Mouse (Mus musculus) small intestine, adult 2 months (tissue): ENCODE data around the gene Ocm. TPM values are rescaled to one million over a fixed set of nuclear protein-coding genes. Genes with fewer than 3 reads are reported as not detected.
A peak's percentile ranks its signal among the peaks of the same experiment; 100 is the strongest.

Source experiments
- H3K27ac ChIP-seq: fragments of 200-500 bp; 2 replicates; pipeline ENCODE4 v1.5.1; 2012; ENCODE audit warnings: low read depth, low read length, control low read depth, inconsistent platforms; ENCODE audit not compliant: insufficient read depth
- H3K27me3 ChIP-seq: fragments of 200-500 bp; 2 replicates; pipeline ENCODE4 v1.6.1; 2012; ENCODE audit warnings: mild to moderate bottlenecking, moderate library complexity, low read length, inconsistent platforms; ENCODE audit not compliant: control insufficient read depth, insufficient read depth
- H3K36me3 ChIP-seq: fragments of 200-500 bp; 2 replicates; pipeline ENCODE4 v1.6.1; 2012; ENCODE audit warnings: mild to moderate bottlenecking, low read length, control low read depth, inconsistent platforms; ENCODE audit not compliant: control insufficient read depth, insufficient read depth
- H3K4me1 ChIP-seq: fragments of 200-500 bp; 2 replicates; pipeline ENCODE4 v1.6.1; 2012; ENCODE audit warnings: low read length, inconsistent platforms, mixed read lengths; ENCODE audit not compliant: control insufficient read depth, insufficient read depth, insufficient read length
- H3K4me3 ChIP-seq: fragments of 200-500 bp; 2 replicates; pipeline ENCODE4 v1.5.1; 2012; ENCODE audit warnings: low read depth, mild to moderate bottlenecking, control low read depth, inconsistent platforms, low read length, moderate library complexity
- CTCF ChIP-seq: fragments of 200-500 bp; IDR thresholded peaks from 2 replicates; pipeline ENCODE4 v1.5.1; 2012; ENCODE audit warnings: low read depth, mild to moderate bottlenecking, control low read depth, inconsistent platforms, low read length, moderate library complexity, mixed read lengths; ENCODE audit not compliant: insufficient replicate concordance, insufficient read length; ENCODE audit errors: extremely low read depth
- POLR2A ChIP-seq: fragments of 200-500 bp; IDR thresholded peaks from 2 replicates; pipeline ENCODE4 v1.6.1; 2012; ENCODE audit warnings: low read depth, mild to moderate bottlenecking, control low read depth, inconsistent platforms, low read length, moderate library complexity
- WGBS: fragments of 180-500 bp; shearing (Covaris S2); methylation state at CpG from one replicate; pipeline ENCODE4 v1.1.7; 2018; 5-methylcytosine and 5-hydroxymethylcytosine counted together
- polyA plus RNA-seq: library from polyadenylated mRNA; depleted of rRNA; stranded (reverse); fragments of >200 nt; gene quantifications from 2 replicates; pipeline ENCODE4 v1.2.3, GENCODE M21; 2012

Ocm gene
- polyA plus RNA-seq, 1 experiment: 10.3 TPM

DNA sequence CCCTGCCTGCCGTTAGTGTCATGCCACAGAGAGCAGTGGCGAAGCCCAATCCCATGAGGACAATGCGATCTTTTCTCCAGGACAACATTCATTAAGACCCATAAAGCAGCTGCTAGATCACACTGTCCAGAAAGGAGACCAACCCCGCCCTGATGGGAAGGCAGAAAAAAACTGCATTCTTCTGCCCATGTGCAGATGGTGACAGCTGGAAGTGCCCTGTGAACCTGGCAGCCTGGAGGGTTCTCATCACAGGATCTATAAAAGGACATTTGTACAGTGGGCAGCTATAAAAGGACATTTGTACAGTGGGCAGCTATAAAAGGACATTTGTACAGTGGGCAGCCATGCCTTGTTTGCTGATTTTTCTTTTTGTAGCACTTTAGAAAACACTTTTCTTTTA lies 37.4 kb downstream of the Ocm start:
- Histone ChIP-seq H3K4me3 (no peak overlapping the region), H3K27me3 (no peaks in the 10 kb centered on the region), H3K4me1 (no peaks in the 10 kb centered on the region), H3K27ac (no peak overlapping the region), H3K36me3 (peaks cover 87% of the 10 kb centered on the region)
- WGBS: 93% methylated on average over 4 of the region's 4 CpGs
- TF ChIP-seq CTCF (no peak), POLR2A (no peak)

DNA sequence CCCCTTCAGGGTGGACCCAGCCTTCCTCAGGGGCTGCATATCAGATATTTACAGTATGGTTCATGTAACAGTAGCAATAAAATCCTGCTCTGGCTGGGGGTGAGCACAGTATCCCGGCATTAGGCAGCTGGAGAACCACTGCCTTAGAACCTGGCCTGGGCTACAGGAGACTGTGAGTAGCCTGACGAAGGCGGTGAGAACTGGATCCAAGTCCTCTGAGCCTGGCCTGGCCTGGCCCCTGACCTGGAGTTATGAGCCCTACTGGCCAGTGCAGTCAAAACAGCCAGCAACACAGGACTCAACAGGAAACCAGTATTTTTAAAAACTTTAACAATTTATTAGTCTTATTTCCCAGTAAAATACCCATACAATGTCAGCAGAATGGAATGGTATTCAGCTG lies 38.9 kb downstream of the Ocm start:
- TF ChIP-seq POLR2A: no peak
- no peak for TF ChIP-seq CTCF
- H3K4me3 ChIP-seq: no peak overlapping the region
- peaks cover 3% of the 10 kb centered on the region; the same call in 1 of the 2 replicates for H3K4me1 ChIP-seq
- H3K27ac ChIP-seq: no peak overlapping the region
- peaks cover 78% of the 10 kb centered on the region for H3K36me3 ChIP-seq
- 96% methylated on average over 3 of the region's 3 CpGs for WGBS
- H3K27me3 ChIP-seq: no peaks in the 10 kb centered on the region

DNA sequence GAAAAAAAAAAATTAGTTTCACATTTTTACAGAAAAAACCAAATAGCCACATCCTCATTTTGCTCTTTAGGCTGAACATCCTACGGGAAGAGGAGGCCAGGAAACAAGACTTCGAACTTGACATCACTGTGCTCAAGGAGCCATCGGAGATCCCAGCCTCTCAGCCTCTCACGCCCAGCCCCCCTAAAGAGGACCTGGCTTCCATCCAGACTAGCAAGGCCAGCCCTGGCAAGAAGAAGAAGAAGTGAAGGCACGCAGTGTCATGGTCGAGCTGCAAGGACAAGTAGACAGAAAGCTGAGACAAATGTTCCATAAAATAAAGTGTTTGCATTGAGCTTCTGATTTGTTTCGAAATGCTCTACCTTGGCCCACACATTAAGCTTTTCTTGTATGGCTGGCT lies 41.1 kb downstream of the Ocm start:
- TF ChIP-seq POLR2A: no peak
- no peak for TF ChIP-seq CTCF
- H3K4me3 ChIP-seq: no peak overlapping the region
- H3K27ac ChIP-seq: no peak overlapping the region
- 79% methylated on average over 7 of the region's 7 CpGs for WGBS
- peaks cover 16% of the 10 kb centered on the region; the same call in 1 of the 2 replicates for H3K4me1 ChIP-seq
- H3K36me3 ChIP-seq: peaks cover 59% of the 10 kb centered on the region
- no peaks in the 10 kb centered on the region for H3K27me3 ChIP-seq

DNA sequence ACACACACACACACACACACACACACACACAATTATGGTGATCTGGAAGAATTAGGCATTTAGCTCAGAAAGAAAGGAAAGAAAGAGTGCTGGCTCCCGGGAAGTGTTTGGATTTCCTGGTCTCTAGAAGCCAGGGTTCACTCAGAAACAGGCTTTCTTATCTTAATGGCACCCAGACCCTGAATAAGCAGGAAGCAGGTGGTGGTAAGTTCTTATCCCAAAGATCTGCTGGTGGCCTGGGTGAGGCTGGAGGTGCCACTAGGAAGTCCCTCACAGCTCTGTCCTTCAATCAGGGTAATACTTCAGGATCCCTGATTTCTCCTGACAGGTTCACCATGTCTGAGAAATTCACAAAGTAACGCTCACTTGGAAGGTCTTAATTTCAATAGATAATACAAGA lies 44.1 kb downstream of the Ocm start:
- TF ChIP-seq POLR2A (no peak), CTCF (no peak)
- 22% methylated on average over 2 of the region's 2 CpGs for WGBS
- H3K27ac ChIP-seq: peak overlapping the region; percentile 78

DNA sequence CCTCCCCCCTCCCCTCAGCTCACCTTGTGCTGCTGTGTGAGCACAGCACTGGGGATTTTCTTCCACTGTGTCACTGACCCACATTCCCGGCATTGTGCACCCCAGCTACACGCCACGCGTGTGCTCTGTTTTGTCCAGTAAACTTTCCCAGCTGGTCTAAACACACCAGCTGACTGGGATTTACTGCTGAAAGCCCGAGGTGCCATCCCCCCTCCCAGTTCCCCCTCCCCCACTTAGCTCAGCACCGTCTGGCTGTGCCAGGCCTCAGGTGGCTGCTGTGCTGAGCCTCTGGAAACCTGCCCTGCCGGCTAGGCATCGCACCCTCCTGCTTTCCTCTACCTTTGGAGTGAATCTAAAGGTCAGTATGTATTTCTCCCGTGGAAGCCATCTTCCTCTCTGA lies 45.6 kb downstream of the Ocm start:
- Histone ChIP-seq H3K36me3 (peaks cover 16% of the 10 kb centered on the region), H3K4me3 (no peak overlapping the region), H3K27ac (no peak overlapping the region), H3K4me1 (peaks cover 19% of the 10 kb centered on the region), H3K27me3 (no peaks in the 10 kb centered on the region)
- WGBS: 19% methylated on average over 9 of the region's 9 CpGs
- TF ChIP-seq CTCF (no peak), POLR2A (no peak)

More for the DNA sequence above, 44.1 kb downstream of the Ocm start:
- H3K4me1 ChIP-seq: peaks cover 19% of the 10 kb centered on the region; the same call in 1 of the 2 replicates
- H3K27me3 ChIP-seq: no peaks in the 10 kb centered on the region
- H3K36me3 ChIP-seq: peaks cover 29% of the 10 kb centered on the region
- H3K4me3 ChIP-seq: no peak overlapping the region

DNA sequence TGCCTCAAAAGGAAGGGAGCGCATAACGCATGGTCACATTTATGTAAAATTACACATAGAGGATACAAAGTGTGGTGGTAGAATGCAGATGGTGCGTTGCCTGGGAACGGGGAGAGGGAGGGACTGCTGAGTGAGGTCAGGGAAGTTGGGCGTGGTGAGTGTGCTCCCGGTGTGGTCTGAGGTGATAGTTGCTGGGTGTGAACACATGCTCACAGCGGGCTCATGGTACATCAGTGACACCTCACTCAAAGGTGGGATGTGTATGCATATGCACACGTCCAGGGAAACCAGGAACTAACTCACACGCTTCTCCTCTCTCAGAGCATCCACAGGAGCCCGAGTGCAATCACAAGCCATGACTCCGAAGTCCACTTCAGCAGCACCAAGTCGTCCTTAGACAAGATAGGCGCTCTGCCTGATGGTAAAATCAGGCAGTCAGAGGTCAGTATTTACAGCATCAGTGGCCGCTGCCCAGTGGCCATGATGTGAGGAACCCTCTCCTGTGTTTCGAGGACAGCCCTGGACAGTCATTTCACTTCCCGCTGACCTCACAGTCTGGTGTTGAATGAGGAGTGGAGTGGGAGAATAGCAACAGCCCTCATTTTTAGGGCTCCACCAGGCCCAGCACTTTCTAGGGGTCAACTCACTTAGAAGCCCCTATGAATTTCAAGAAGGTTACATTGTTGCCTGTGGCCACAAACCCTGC lies 49.6 kb downstream of the Ocm start:
- Histone ChIP-seq H3K36me3 (no peaks in the 10 kb centered on the region), H3K4me1 (peaks cover 11% of the 10 kb centered on the region), H3K27ac (no peak overlapping the region), H3K4me3 (no peak overlapping the region), H3K27me3 (no peaks in the 10 kb centered on the region)
- no peak for TF ChIP-seq CTCF
- no peak for TF ChIP-seq POLR2A
- WGBS: 44% methylated on average over 16 of the region's 16 CpGs

DNA sequence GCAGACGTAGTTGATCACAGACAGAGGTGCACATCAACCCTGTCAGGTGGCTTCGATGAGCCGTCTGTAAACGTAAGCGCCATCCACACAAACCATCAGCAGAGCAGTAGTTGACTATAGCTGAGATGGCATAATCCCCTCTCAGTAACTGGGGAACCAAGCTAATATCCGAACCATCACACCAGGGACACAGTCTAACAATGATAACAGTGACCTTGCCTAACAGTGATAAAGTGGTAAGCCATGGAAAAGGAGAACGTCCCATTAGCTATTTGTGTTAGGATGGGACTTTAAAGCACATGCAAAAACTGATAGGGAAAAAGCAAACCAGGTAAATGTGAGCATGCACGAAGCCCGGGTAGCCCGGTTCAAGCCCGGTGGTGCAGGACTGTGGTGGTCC lies 50.2 kb downstream of the Ocm start:
- no peak for TF ChIP-seq POLR2A
- no peak for TF ChIP-seq CTCF
- WGBS: 84% methylated on average over 11 of the region's 11 CpGs
- H3K27me3 ChIP-seq: no peaks in the 10 kb centered on the region
- H3K36me3 ChIP-seq: no peaks in the 10 kb centered on the region
- H3K27ac ChIP-seq: no peak overlapping the region
- no peak overlapping the region for H3K4me3 ChIP-seq
- peaks cover 6% of the 10 kb centered on the region for H3K4me1 ChIP-seq
